Mouse (Mus musculus) stomach, embryonic 15.5 days (tissue): ENCODE data around the gene Pde4dip. TPM values are rescaled to one million over a fixed set of nuclear protein-coding genes. Genes with fewer than 3 reads are reported as not detected.
A peak's percentile ranks its signal among the peaks of the same experiment; 100 is the strongest.

ENCODE experiments used
- ATAC-seq: fragments of 200-750 bp; cut with Nextera tagmentation; 2 replicates; pipeline ENCODE4 v1.8.0; 2017; ENCODE audit warnings: low read depth, moderate number of reproducible peaks, moderate TSS enrichment; ENCODE audit not compliant: insufficient read depth, low FRiP score
- H3K27ac ChIP-seq: fragments of 300-500 bp; sonication (generic); 2 replicates; pipeline ENCODE4 v1.5.1; 2015; ENCODE audit warnings: mild to moderate bottlenecking, inconsistent platforms
- H3K27me3 ChIP-seq: fragments of 300-500 bp; sonication (generic); replicated peaks from 2 replicates; pipeline ENCODE4 v1.6.1; 2015; ENCODE audit warnings: inconsistent platforms
- H3K36me3 ChIP-seq: fragments of 300-500 bp; sonication (generic); 2 replicates; pipeline ENCODE4 v1.6.1; 2015; ENCODE audit warnings: inconsistent platforms
- H3K4me1 ChIP-seq: fragments of 300-500 bp; sonication (generic); 2 replicates; pipeline ENCODE4 v1.6.1; 2015; ENCODE audit warnings: inconsistent platforms
- H3K4me2 ChIP-seq: fragments of 300-500 bp; sonication (generic); 2 replicates; pipeline ENCODE4 v1.6.1; 2015; ENCODE audit warnings: mild to moderate bottlenecking, inconsistent platforms
- H3K4me3 ChIP-seq: fragments of 300-500 bp; sonication (generic); replicated peaks from 2 replicates; pipeline ENCODE4 v1.5.1; 2015; ENCODE audit warnings: inconsistent platforms
- H3K9ac ChIP-seq: fragments of 300-500 bp; sonication (generic); 2 replicates; pipeline ENCODE4 v1.6.1; 2015; ENCODE audit warnings: inconsistent platforms
- H3K9me3 ChIP-seq: fragments of 300-500 bp; sonication (generic); 2 replicates; pipeline ENCODE4 v1.6.1; 2016; ENCODE audit warnings: inconsistent platforms
- WGBS: fragments of 180-500 bp; shearing (Covaris S2); methylation state at CpG from one replicate; pipeline ENCODE4 v1.1.7; 2015; 5-methylcytosine and 5-hydroxymethylcytosine counted together
- polyA plus RNA-seq: library from polyadenylated mRNA; unstranded; fragments of >200 nt; fragmentation: Nextera tagmentation; extraction: Ambion mirVana; gene quantifications from 2 replicates; pipeline ENCODE4 v1.2.1, GENCODE M21; 2015

Pde4dip gene
- polyA plus RNA-seq, 1 experiment from 2014 or later, result 21.3 TPM

DNA sequence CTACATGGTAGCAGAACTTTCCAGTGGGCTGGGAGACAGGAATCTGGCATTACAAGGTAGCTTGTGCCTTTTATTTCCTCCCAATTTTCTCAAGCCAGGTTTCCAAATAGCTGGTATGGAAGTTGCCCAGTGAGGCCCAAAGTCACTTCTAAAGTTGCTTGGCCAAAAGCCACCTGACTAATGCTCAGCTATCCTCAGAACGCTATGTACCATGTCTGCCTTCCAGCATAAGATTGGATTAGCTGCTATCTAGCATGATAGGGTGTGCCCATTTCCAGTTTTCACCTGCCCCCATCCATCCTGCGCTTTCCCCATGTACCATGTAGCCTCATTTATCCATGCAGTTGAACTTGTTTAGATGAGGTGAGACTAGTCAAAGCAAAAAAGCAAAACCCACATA, 78.2 kb downstream of the Pde4dip start:
- H3K4me2 ChIP-seq, result no peak overlapping the region
- WGBS, result 81% methylated on average over 2 of the region's 2 CpGs
- H3K36me3 ChIP-seq, result no peaks in the 10 kb centered on the region
- no peak overlapping the region for H3K27ac ChIP-seq
- no peak overlapping the region for H3K4me3 ChIP-seq
- H3K9me3 ChIP-seq, result no peaks in the 10 kb centered on the region
- no peak overlapping the region for H3K9ac ChIP-seq
- H3K27me3 ChIP-seq, result no peaks in the 10 kb centered on the region
- 0 out of 2 replicates have a peak, but pooled peaks cover 4% of the 10 kb centered on the region for H3K4me1 ChIP-seq
- no peak for ATAC-seq

GRCm38 (mm10) chr3:97805559-97805958, 82.9 kb downstream of the Pde4dip start:
- H3K4me2 ChIP-seq, result no peak overlapping the region
- H3K27ac ChIP-seq, result no peak overlapping the region
- ATAC-seq, result no peak
- no peak overlapping the region for H3K4me3 ChIP-seq
- H3K27me3 ChIP-seq, result no peaks in the 10 kb centered on the region
- WGBS, result 86% methylated on average over 2 of the region's 2 CpGs
- no peak overlapping the region for H3K9ac ChIP-seq
- no peaks in the 10 kb centered on the region for H3K36me3 ChIP-seq
- H3K9me3 ChIP-seq, result no peaks in the 10 kb centered on the region
- H3K4me1 ChIP-seq, result 0 out of 2 replicates have a peak, but pooled peaks cover 5% of the 10 kb centered on the region

- Histone ChIP-seq H3K9me3 (no peaks in the 10 kb centered on the region), H3K27ac (no peak overlapping the region), H3K27me3 (no peaks in the 10 kb centered on the region), H3K9ac (no peak overlapping the region), H3K36me3 (no peaks in the 10 kb centered on the region), H3K4me3 (no peak overlapping the region), H3K4me1 (0 out of 2 replicates have a peak, but pooled peaks cover 5% of the 10 kb centered on the region), H3K4me2 (no peak overlapping the region)
- 59% methylated on average over 3 of the region's 3 CpGs for WGBS
- ATAC-seq, result peak; percentile 72; the same call in 1 of the 2 replicates
Observed at GRCm38 (mm10) chr3:97803675-97804074, 84.8 kb downstream of the Pde4dip start.

GRCm38 (mm10) chr3:97802927-97803326, 85.6 kb downstream of the Pde4dip start:
- H3K27ac ChIP-seq, result no peak overlapping the region
- no peaks in the 10 kb centered on the region for H3K36me3 ChIP-seq
- no peak for ATAC-seq

DNA sequence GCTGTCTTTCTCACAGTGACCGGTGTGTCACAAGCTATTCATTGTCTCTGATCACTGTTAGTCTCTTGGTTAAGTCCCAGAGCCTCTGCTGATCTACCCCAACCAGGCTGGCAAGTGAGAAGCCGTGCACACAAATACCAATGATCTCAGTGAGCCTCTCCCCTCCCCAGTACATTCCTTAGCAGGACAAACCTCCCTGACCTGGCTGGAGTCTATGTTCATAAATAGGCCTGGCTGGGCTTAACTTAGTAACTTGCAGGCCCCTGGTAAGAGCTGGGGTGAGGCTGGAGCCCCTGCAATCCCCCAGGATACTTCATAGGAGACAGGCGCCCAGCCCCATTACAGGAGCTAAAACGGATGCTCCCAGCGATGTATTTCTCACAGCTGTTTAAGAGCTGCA, 86.2 kb downstream of the Pde4dip start:
- 62% methylated on average over 5 of the region's 5 CpGs for WGBS
- H3K9ac ChIP-seq, result no peak overlapping the region
- H3K36me3 ChIP-seq, result no peaks in the 10 kb centered on the region
- ATAC-seq, result no peak
- no peak overlapping the region for H3K4me3 ChIP-seq
- H3K4me2 ChIP-seq, result no peak overlapping the region
- H3K27me3 ChIP-seq, result no peaks in the 10 kb centered on the region
- 0 out of 2 replicates have a peak, but pooled peaks cover 5% of the 10 kb centered on the region for H3K4me1 ChIP-seq
- H3K27ac ChIP-seq, result no peak overlapping the region
- H3K9me3 ChIP-seq, result no peaks in the 10 kb centered on the region

More at GRCm38 (mm10) chr3:97802927-97803326, 85.6 kb downstream of the Pde4dip start:
- no peak overlapping the region for H3K4me2 ChIP-seq
- no peak overlapping the region for H3K9ac ChIP-seq
- H3K4me1 ChIP-seq, result 0 out of 2 replicates have a peak, but pooled peaks cover 5% of the 10 kb centered on the region
- no peaks in the 10 kb centered on the region for H3K9me3 ChIP-seq
- no peaks in the 10 kb centered on the region for H3K27me3 ChIP-seq
- H3K4me3 ChIP-seq, result no peak overlapping the region
- WGBS, result 80% methylated on average over 2 of the region's 2 CpGs

DNA sequence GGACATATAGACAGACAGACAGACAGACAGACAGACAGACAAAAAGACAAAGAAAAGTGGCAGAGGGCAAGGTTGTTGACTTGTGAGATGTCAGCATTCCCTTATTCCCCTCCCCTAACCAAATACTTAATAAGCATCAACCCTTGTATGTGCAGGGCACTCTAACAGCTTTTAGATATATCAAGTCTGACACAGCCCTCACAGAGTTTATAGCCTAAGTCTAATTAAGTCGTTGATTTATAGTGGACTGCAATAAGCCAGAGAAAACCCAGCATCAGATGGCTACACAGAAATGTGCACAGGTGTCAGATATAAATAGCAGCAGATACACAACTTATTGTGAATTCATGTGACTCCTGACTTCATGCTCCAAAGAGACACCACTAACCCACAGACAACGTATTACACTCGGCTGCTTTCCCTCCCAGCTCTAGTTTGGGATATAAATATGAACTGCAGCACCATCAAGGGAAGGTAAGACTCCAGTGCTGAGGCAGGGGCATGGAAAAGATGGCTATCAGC, 87.3 kb downstream of the Pde4dip start:
- Histone ChIP-seq H3K4me3 (no peak overlapping the region), H3K4me1 (0 out of 2 replicates have a peak, but pooled peaks cover 5% of the 10 kb centered on the region), H3K27ac (no peak overlapping the region), H3K36me3 (no peaks in the 10 kb centered on the region), H3K27me3 (no peaks in the 10 kb centered on the region), H3K4me2 (no peak overlapping the region), H3K9ac (no peak overlapping the region), H3K9me3 (no peaks in the 10 kb centered on the region)
- ATAC-seq, result no peak
- 65% methylated on average over 3 of the region's 3 CpGs for WGBS

GRCm38 (mm10) chr3:97800657-97801056, 87.8 kb downstream of the Pde4dip start:
- Histone ChIP-seq H3K4me1 (0 out of 2 replicates have a peak, but pooled peaks cover 5% of the 10 kb centered on the region), H3K27me3 (no peaks in the 10 kb centered on the region), H3K4me2 (no peak overlapping the region), H3K36me3 (no peaks in the 10 kb centered on the region), H3K9ac (no peak overlapping the region), H3K4me3 (no peak overlapping the region), H3K9me3 (no peaks in the 10 kb centered on the region), H3K27ac (no peak overlapping the region)
- WGBS, result 80% methylated on average over 5 of the region's 5 CpGs
- ATAC-seq, result no peak

DNA sequence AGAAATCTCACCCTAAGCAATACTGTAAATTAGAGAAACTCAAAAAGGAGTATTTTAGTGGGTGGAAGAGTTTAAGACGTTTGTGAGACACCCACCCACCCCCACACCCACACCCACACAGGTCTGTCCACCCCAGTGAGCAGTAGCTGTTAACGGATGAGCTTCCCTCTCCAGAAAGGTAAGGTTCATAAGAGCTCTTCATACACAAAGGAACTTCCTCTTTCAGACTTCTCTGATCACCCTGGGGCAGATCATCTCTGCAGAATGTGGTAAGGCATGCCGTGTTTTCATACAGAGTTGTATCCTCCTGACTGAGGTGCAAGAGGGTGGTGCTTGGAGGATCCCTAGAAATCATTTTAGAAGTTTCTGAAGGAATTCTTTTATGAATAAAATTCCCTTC, 88.5 kb downstream of the Pde4dip start:
- H3K27me3 ChIP-seq, result no peaks in the 10 kb centered on the region
- H3K4me2 ChIP-seq, result no peak overlapping the region
- H3K9me3 ChIP-seq, result no peaks in the 10 kb centered on the region
- H3K9ac ChIP-seq, result no peak overlapping the region
- H3K4me3 ChIP-seq, result no peak overlapping the region
- WGBS, result 67% methylated on average over 3 of the region's 3 CpGs
- 0 out of 2 replicates have a peak, but pooled peaks cover 5% of the 10 kb centered on the region for H3K4me1 ChIP-seq
- ATAC-seq, result no peak
- no peaks in the 10 kb centered on the region for H3K36me3 ChIP-seq
- no peak overlapping the region for H3K27ac ChIP-seq

DNA sequence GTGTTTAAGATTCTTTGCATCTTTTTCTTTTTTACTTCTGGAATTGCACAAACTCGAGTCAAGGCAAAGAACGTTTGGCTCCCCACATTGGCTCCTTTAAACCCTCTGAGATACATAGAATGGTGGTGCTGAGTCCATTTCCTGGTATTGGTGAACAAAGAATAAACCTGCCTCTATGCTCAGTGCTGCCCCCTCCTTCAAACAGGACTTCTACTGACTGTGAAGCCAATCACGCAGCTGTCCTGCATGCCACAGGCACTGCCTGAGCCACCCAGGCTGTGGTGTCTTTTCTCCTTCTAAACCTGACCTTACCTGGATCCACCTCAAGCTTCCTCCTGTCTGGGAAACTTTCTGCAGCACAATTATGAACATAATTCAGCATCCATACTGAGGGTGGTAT, 89.2 kb downstream of the Pde4dip start:
- H3K36me3 ChIP-seq, result no peaks in the 10 kb centered on the region
- H3K9me3 ChIP-seq, result no peaks in the 10 kb centered on the region
- WGBS, result 54% methylated on average over 3 of the region's 3 CpGs

GRCm38 (mm10) chr3:97797371-97797770, 91.1 kb downstream of the Pde4dip start:
- H3K4me3 ChIP-seq, result no peak overlapping the region
- H3K9me3 ChIP-seq, result no peaks in the 10 kb centered on the region
- no peak overlapping the region for H3K27ac ChIP-seq
- H3K4me1 ChIP-seq, result 0 out of 2 replicates have a peak, but pooled peaks cover 2% of the 10 kb centered on the region
- 60% methylated on average over 6 of the region's 6 CpGs for WGBS
- H3K36me3 ChIP-seq, result no peaks in the 10 kb centered on the region
- H3K9ac ChIP-seq, result no peak overlapping the region
- no peak for ATAC-seq
- H3K4me2 ChIP-seq, result no peak overlapping the region
- H3K27me3 ChIP-seq, result no peaks in the 10 kb centered on the region

More for the DNA sequence above, 89.2 kb downstream of the Pde4dip start:
- 0 out of 2 replicates have a peak, but pooled peaks cover 5% of the 10 kb centered on the region for H3K4me1 ChIP-seq
- H3K4me3 ChIP-seq, result no peak overlapping the region
- no peak overlapping the region for H3K9ac ChIP-seq
- H3K27ac ChIP-seq, result no peak overlapping the region
- no peaks in the 10 kb centered on the region for H3K27me3 ChIP-seq
- H3K4me2 ChIP-seq, result no peak overlapping the region
- no peak for ATAC-seq

- no peak for ATAC-seq
Observed at GRCm38 (mm10) chr3:97793995-97794394, 94.5 kb downstream of the Pde4dip start.

DNA sequence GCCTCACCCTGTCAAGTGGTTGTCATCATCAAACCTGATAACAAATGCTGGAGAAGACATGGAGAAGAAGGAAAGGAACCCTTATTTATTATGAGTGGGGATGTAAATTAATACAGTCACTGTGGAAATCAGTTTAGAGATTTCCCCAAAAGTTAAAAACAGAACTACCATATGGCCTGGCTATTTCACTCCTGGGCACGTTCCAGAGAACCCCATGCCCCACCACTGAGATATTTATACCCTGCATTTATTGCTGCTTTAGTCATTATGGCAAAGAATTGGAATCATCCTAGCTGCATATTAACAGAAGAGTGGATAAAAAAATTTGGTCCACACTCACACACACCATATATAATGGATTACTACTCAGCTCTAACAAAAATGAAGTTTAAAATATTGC, 98.4 kb downstream of the Pde4dip start:
- 76% methylated on average over 1 of the region's 1 CpGs for WGBS
- no peaks in the 10 kb centered on the region for H3K27me3 ChIP-seq
- H3K9ac ChIP-seq, result no peak overlapping the region

More at GRCm38 (mm10) chr3:97793995-97794394, 94.5 kb downstream of the Pde4dip start:
- H3K9me3 ChIP-seq, result no peaks in the 10 kb centered on the region
- no peak overlapping the region for H3K4me2 ChIP-seq
- H3K9ac ChIP-seq, result no peak overlapping the region
- H3K36me3 ChIP-seq, result no peaks in the 10 kb centered on the region
- 54% methylated on average over 8 of the region's 8 CpGs for WGBS
- H3K27me3 ChIP-seq, result no peaks in the 10 kb centered on the region
- H3K4me3 ChIP-seq, result no peak overlapping the region
- no peaks in the 10 kb centered on the region for H3K4me1 ChIP-seq
- H3K27ac ChIP-seq, result no peak overlapping the region

GRCm38 (mm10) chr3:97789317-97789716, 99.2 kb downstream of the Pde4dip start:
- no peaks in the 10 kb centered on the region for H3K9me3 ChIP-seq
- no peaks in the 10 kb centered on the region for H3K36me3 ChIP-seq
- no peak overlapping the region for H3K9ac ChIP-seq
- H3K27me3 ChIP-seq, result no peaks in the 10 kb centered on the region
- no peak overlapping the region for H3K27ac ChIP-seq
- H3K4me2 ChIP-seq, result no peak overlapping the region
- H3K4me3 ChIP-seq, result no peak overlapping the region
- no peak for ATAC-seq
- no peaks in the 10 kb centered on the region for H3K4me1 ChIP-seq

More for the DNA sequence above, 98.4 kb downstream of the Pde4dip start:
- no peak overlapping the region for H3K27ac ChIP-seq
- H3K4me3 ChIP-seq, result no peak overlapping the region
- no peaks in the 10 kb centered on the region for H3K9me3 ChIP-seq
- no peaks in the 10 kb centered on the region for H3K4me1 ChIP-seq
- H3K36me3 ChIP-seq, result no peaks in the 10 kb centered on the region
- no peak overlapping the region for H3K4me2 ChIP-seq
- no peak for ATAC-seq
